Mouse (Mus musculus) embryonic fibroblast, embryonic 13.5 days (primary cell): ENCODE measurements around the gene Repin1.

ENCODE experiments used
- CTCF ChIP-seq: IDR thresholded peaks from 2 replicates; pipeline ENCODE4 v1.5.1; 2011; ENCODE audit warnings: mild to moderate bottlenecking, control low read depth, low read length, moderate library complexity, borderline replicate concordance; ENCODE audit not compliant: insufficient read depth
- POLR2A ChIP-seq: IDR thresholded peaks from 2 replicates; pipeline ENCODE4 v1.6.1; 2011; ENCODE audit warnings: low read depth, mild to moderate bottlenecking, control low read depth, low read length, moderate library complexity

DNA sequence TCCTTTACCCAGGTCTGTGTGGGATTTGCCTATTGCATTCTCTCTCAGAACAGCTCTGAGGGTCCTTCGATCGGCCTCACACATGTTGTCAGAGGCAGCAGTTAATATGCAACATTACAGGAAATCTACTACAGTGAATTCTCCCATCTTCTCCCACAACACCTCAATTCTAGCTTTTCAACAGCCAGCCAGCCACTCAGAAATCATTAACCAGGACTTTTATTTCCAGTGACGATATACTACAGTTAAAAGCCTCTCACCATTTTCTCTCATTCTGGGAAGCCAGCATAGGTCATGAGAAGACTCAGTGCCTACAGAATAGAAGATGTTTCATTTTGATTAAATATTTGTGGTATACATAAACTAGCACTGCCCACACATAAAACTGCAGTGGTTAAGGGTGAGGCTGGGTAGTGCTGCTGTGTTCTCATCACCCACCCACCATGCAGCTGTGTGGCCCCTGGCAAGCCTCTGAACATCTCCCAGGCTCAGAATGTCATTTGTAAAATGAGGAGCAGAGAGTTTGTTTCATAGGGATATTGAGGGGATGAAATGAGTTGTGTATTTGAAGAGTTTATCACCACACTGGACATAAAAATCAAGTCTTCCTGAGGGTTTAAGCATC is 2.4 kb upstream of the Repin1 start:
- TF ChIP-seq POLR2A: no peak
- no peak for TF ChIP-seq CTCF
